23 mouse cellular contexts compared by ENCODE assay signal in the genomic region with DNA sequence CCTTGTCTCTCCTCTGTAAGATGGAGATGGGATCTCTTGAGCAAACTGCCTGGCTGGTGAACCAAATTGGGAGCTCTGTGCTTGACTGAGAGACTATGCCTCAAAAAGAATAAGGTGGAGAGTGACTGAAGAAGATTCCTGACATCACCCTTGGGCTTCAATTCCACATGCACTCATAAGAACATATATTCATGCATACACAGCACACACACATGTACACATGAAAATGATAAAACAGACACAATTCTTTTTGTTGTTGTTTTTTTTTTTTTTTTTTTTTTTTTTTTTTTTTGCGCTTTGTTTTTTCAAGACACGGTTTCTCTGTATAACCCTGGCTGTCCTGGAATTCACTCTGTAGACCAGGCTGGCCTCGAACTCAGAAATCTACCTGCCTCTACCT. TPM values are rescaled to one million over a fixed set of nuclear protein-coding genes. Genes with fewer than 3 reads are reported as not detected.
DNase-seq lines count a peak whose midpoint lies in the region; ATAC-seq and TF ChIP-seq lines count a peak whose summit lies in the region.
"Had no signal": no experiment of that assay in that cellular context is flagged by ENCODE, and none has a peak within 500 bp of the region (broad histone marks: within the 10 kb centered on the region; RNA-seq: fewer than 3 reads in every experiment).

No protein-coding gene starts in this region.

- TF ChIP-seq POLR2A in MEL (IDR thresholded peaks at IDR 0.05; ENCODE audit: control insufficient read depth in 1 of 2, insufficient read depth in 1 of 2, low read depth in 1 of 2, low read length in 2 of 2, poor library complexity in 1 of 2), result no peak

- no peaks in the 10 kb centered on the region for H3K36me3 ChIP-seq in hindbrain, postnatal 0 days (ENCODE audit: insufficient read depth, low read length)
- H3K36me3 ChIP-seq in hindbrain, embryonic 16.5 days (ENCODE audit: control insufficient read depth, insufficient read depth, low read length), result no peaks in the 10 kb centered on the region
- peaks cover 21% of the 10 kb centered on the region for H3K36me3 ChIP-seq in megakaryocyte, embryonic 14.5 days (replicated peaks; ENCODE audit: low read length)
- peaks cover 0 to 14% of the 10 kb centered on the region in 2 experiments; a peak in 2 of 4 replicates for H3K36me3 ChIP-seq in MEL (ENCODE audit: control insufficient read depth in 1 of 2, insufficient read depth in 2 of 2, low read length in 2 of 2)
- H3K36me3 ChIP-seq: embryonic facial prominence, embryonic 12.5 days; forebrain, embryonic 15.5 days had no signal

- no peaks in the 10 kb centered on the region for H3K27me3 ChIP-seq in hindbrain, postnatal 0 days (ENCODE audit: insufficient read depth, low read length)
- no peaks in the 10 kb centered on the region for H3K27me3 ChIP-seq in hindbrain, embryonic 16.5 days (replicated peaks; ENCODE audit: control insufficient read depth, insufficient read depth, low read length)
- H3K27me3 ChIP-seq in megakaryocyte, embryonic 14.5 days (replicated peaks), result peaks cover 3% of the 10 kb centered on the region
- H3K27me3 ChIP-seq in MEL (ENCODE audit: control insufficient read depth in 1 of 2, insufficient read depth in 2 of 2, low read length in 2 of 2), result no peaks in the 10 kb centered on the region
- H3K27me3 ChIP-seq: forebrain, embryonic 15.5 days had no signal

- peaks cover 6% of the 10 kb centered on the region; the same call in 1 of the 2 replicates for H3K4me1 ChIP-seq in hindbrain, postnatal 0 days (ENCODE audit: insufficient read depth, low read length)
- H3K4me1 ChIP-seq in hindbrain, embryonic 16.5 days (ENCODE audit: control insufficient read depth, insufficient read depth, low read depth, low read length), result peaks cover 8% of the 10 kb centered on the region
- H3K4me1 ChIP-seq in megakaryocyte, embryonic 14.5 days, result peaks cover 67% of the 10 kb centered on the region
- peaks cover 0 to 17% of the 10 kb centered on the region in 2 experiments; a peak in 3 of 4 replicates for H3K4me1 ChIP-seq in MEL (ENCODE audit: control insufficient read depth in 1 of 2, insufficient read depth in 2 of 2, low read length in 2 of 2)

- H3K4me3 ChIP-seq in hindbrain, postnatal 0 days (ENCODE audit: low read length), result no peak overlapping the region
- H3K4me3 ChIP-seq in hindbrain, embryonic 16.5 days (ENCODE audit: low read length), result no peak overlapping the region
- peak overlapping the region; percentile 21 for H3K4me3 ChIP-seq in megakaryocyte, embryonic 14.5 days (replicated peaks)
- H3K4me3 ChIP-seq in MEL (ENCODE audit: control insufficient read depth in 1 of 2, insufficient read depth in 1 of 2, low read depth in 2 of 2, low read length in 2 of 2), result no peak overlapping the region
- H3K4me3 ChIP-seq: embryonic facial prominence, embryonic 12.5 days; forebrain, embryonic 13.5 days; forebrain, embryonic 15.5 days had no signal

- ATAC-seq in hindbrain, postnatal 0 days, result no peak
- ATAC-seq in hindbrain, embryonic 16.5 days, result no peak
- no peak for ATAC-seq in megakaryocyte, adult 5-6 weeks (ENCODE audit: poor library complexity, severe bottlenecking)
- ATAC-seq: CD4-positive, CD25-positive, alpha-beta regulatory T cell, adult 4 months; forebrain, embryonic 13.5 days; forebrain, embryonic 15.5 days; forebrain, postnatal 0 days had no signal

- TF ChIP-seq RAD21 in MEL (IDR thresholded peaks at IDR 0.05; ENCODE audit: low read depth, low read length), result no peak

- peaks cover 7% of the 10 kb centered on the region for H3K79me2 ChIP-seq in MEL (ENCODE audit: control insufficient read depth, insufficient read depth, low read length, poor library complexity)

- WGBS in hindbrain, postnatal 0 days, result 93% methylated on average over 3 of the region's 3 CpGs
- WGBS in hindbrain, embryonic 16.5 days, result 86% methylated on average over 3 of the region's 3 CpGs

- no peak for TF ChIP-seq CTCF in hindbrain, postnatal 0 days (IDR thresholded peaks at IDR 0.05; ENCODE audit: low read depth)
- TF ChIP-seq CTCF in MEL (IDR thresholded peaks at IDR 0.05 in 2 of 3, conservative IDR thresholded peaks at IDR 0.05 in 1 of 3; ENCODE audit: control insufficient read depth in 1 of 3, insufficient read depth in 1 of 3, low read depth in 2 of 3, low read length in 3 of 3, poor library complexity in 1 of 3, severe bottlenecking in 1 of 3), result no peak

- no peak for TF ChIP-seq EP300 in MEL (IDR thresholded peaks at IDR 0.05; ENCODE audit: low read depth in 1 of 2, low read length in 2 of 2)

- no peak overlapping the region for H3K9ac ChIP-seq in hindbrain, postnatal 0 days (replicated peaks; ENCODE audit: low read length)
- no peak overlapping the region for H3K9ac ChIP-seq in hindbrain, embryonic 16.5 days (ENCODE audit: low read depth, low read length)
- H3K9ac ChIP-seq in MEL (ENCODE audit: control insufficient read depth, low read depth, low read length, poor library complexity, severe bottlenecking), result no peak overlapping the region
- H3K9ac ChIP-seq: embryonic facial prominence, embryonic 12.5 days; forebrain, embryonic 13.5 days; forebrain, embryonic 15.5 days; forebrain, postnatal 0 days had no signal

- DNase-seq in hindbrain, postnatal 0 days (ENCODE audit: low spot score), result no peak
- no peak for DNase-seq in MEL (ENCODE audit: low read depth, low spot score)
- DNase-seq in cerebellum, adult 18-20 months, result no peak
- DNase-seq: adrenal gland, postnatal 10 days; adrenal gland, postnatal 25 days; B cell, adult 2 months; cerebellum, adult 11 months; cerebellum, adult 2 months; cerebellum, adult 9-10 months; cerebellum, postnatal 10 days; cerebellum, postnatal 25 days; forebrain, postnatal 0 days had no signal

- no peaks in the 10 kb centered on the region for H3K9me3 ChIP-seq in hindbrain, postnatal 0 days (ENCODE audit: low read length)
- H3K9me3 ChIP-seq in hindbrain, embryonic 16.5 days (ENCODE audit: control insufficient read depth, low read length), result no peaks in the 10 kb centered on the region
- peaks cover 10% of the 10 kb centered on the region; the same call in 1 of the 2 replicates for H3K9me3 ChIP-seq in megakaryocyte, embryonic 14.5 days
- no peaks in the 10 kb centered on the region for H3K9me3 ChIP-seq in MEL (replicated peaks; ENCODE audit: insufficient read depth, low read length)
- H3K9me3 ChIP-seq: embryonic facial prominence, embryonic 10.5 days; embryonic facial prominence, embryonic 12.5 days; forebrain, embryonic 13.5 days; forebrain, embryonic 15.5 days; G1E had no signal

- 0 out of 2 replicates have a peak overlapping the region, but pooled peaks have one; percentile 56 for H3K27ac ChIP-seq in hindbrain, postnatal 0 days
- no peak overlapping the region for H3K27ac ChIP-seq in hindbrain, embryonic 16.5 days (ENCODE audit: low read depth, low read length)
- no peak overlapping the region for H3K27ac ChIP-seq in MEL (ENCODE audit: control insufficient read depth, low read depth, low read length)
- H3K27ac ChIP-seq: embryonic facial prominence, embryonic 10.5 days; embryonic facial prominence, embryonic 12.5 days; forebrain, embryonic 13.5 days; forebrain, embryonic 15.5 days had no signal

- no peak overlapping the region for H3K4me2 ChIP-seq in hindbrain, postnatal 0 days (ENCODE audit: low read depth, low read length)
- no peak overlapping the region for H3K4me2 ChIP-seq in hindbrain, embryonic 16.5 days (ENCODE audit: low read length)
- H3K4me2 ChIP-seq: forebrain, embryonic 15.5 days had no signal

TF ChIP-seq in MEL, 35 proteins besides CTCF, POLR2A, EP300 and RAD21:
- TF ChIP-seq ELF1 (IDR thresholded peaks at IDR 0.05; ENCODE audit: low read depth, low read length), result no peak
- peak; percentile 75 for TF ChIP-seq ZNF384 (IDR thresholded peaks at IDR 0.05; ENCODE audit: low read depth, low read length)
TF ChIP-seq in MEL: peak in this region for 1.

RNA-seq across cellular contexts. Expression of a gene that starts 3.4 kb away (rescaled TPM):
- total RNA-seq in hindbrain, postnatal 0 days (2014; rRNA removed), result 28.8 and 30.6 TPM in 2 replicates
- 30.0 and 30.4 TPM in 2 replicates for polyA plus RNA-seq in hindbrain, postnatal 0 days (2015; fragmentation: Nextera tagmentation; extraction: Ambion mirVana)
- polyA plus RNA-seq in hindbrain, embryonic 16.5 days (2015; fragmentation: Nextera tagmentation; extraction: Ambion mirVana), result 32.1 and 37.1 TPM in 2 replicates
- 37.0 and 41.7 TPM in 2 replicates for polyA plus RNA-seq in megakaryocyte, embryonic 14.5 days (2012; ENCODE audit: insufficient read depth, low replicate concordance)
- total RNA-seq in megakaryocyte, adult 5-6 weeks (2015), result 21.5 and 25.4 TPM in 2 replicates
- total RNA-seq in megakaryocyte, adult 5-6 weeks (2017), result 20.7 and 24.0 TPM in 2 replicates
- total RNA-seq in MEL (2012; rRNA removed), result 35.9 and 37.9 TPM in 2 replicates
- polyA plus RNA-seq in MEL (2012; ENCODE audit: insufficient read depth in 1 of 2, insufficient read length in 2 of 2, low read depth in 1 of 2, low replicate concordance in 2 of 2, missing spikeins in 1 of 2), result 10 to 100 TPM in 1 of 2 experiments, not detected in 1; 54.1 TPM

RNA-seq across cellular contexts. Expression of a gene that starts 5.9 kb away (rescaled TPM):
- total RNA-seq in hindbrain, postnatal 0 days (2014; rRNA removed), result 0.31 TPM in 1 of 2 replicates, not detected in the other
- 0.03 and 0.06 TPM in 2 replicates for polyA plus RNA-seq in hindbrain, postnatal 0 days (2015; fragmentation: Nextera tagmentation; extraction: Ambion mirVana)
- 0.04 and 0.11 TPM in 2 replicates for polyA plus RNA-seq in hindbrain, embryonic 16.5 days (2015; fragmentation: Nextera tagmentation; extraction: Ambion mirVana)
- polyA plus RNA-seq in megakaryocyte, embryonic 14.5 days (2012; ENCODE audit: insufficient read depth, low replicate concordance), result 0.85 TPM in 1 of 2 replicates, not detected in the other
- not detected in 2 replicates for total RNA-seq in megakaryocyte, adult 5-6 weeks (2015)
- total RNA-seq in megakaryocyte, adult 5-6 weeks (2017), result not detected in 2 replicates
- total RNA-seq in MEL (2012; rRNA removed), result not detected in 2 replicates
- polyA plus RNA-seq in MEL (2012; ENCODE audit: insufficient read depth in 1 of 2, insufficient read length in 2 of 2, low read depth in 1 of 2, low replicate concordance in 2 of 2, missing spikeins in 1 of 2), result under 1 TPM in 1 of 2 experiments, not detected in 1; 0.07 TPM
- total RNA-seq: adrenal gland, adult 2 months; adrenal gland, postnatal 25 days had no signal
- polyA plus RNA-seq: adrenal gland, adult 2 months; embryonic facial prominence, embryonic 14.5 days; G1E had no signal
